Mouse (Mus musculus): ENCODE results near the gene Mcoln3. TPM values are rescaled to one million over a fixed set of nuclear protein-coding genes. Genes with fewer than 3 reads are reported as not detected.
A peak's percentile ranks its signal among the peaks of the same experiment; 100 is the strongest.

The Mcoln3 gene
- polyA plus RNA-seq, 1 experiment: not detected

DNA sequence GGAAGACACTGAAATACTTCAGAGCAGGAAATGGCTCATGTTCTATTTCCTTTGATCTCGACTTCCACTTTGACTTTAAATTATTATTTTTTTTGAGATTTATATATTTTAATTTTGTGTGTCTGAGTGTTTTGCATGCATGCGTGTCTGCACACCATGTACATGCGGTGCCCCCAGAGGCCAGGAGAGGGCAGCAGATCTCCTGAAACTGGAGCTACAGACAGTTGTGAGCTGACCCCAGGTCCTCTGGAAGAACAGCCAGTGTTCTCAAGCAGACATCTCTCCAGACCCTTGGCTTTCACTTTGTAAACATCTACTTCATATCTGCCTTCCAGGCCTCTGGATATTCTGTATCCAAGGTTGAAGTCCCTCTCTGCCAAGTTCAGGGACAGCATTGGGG, 63.7 kb downstream of the Mcoln3 start:
- no peak overlapping the region for H3K4me3 ChIP-seq
- H3K79me2 ChIP-seq (ENCODE audit: control insufficient read depth, insufficient read depth): no peaks in the 10 kb centered on the region
- TF ChIP-seq E2F4 (IDR thresholded peaks at IDR 0.05; ENCODE audit: insufficient read depth) (no peak), POLR2AphosphoS2 (IDR thresholded peaks at IDR 0.05; ENCODE audit: insufficient read length, low read depth) (no peak), TCF3 (IDR thresholded peaks at IDR 0.05; ENCODE audit: insufficient read length, low read depth) (no peak), MYOG (IDR thresholded peaks at IDR 0.05; ENCODE audit: control insufficient read depth in 1 of 3, insufficient read depth in 1 of 3, insufficient read length in 2 of 3, low read depth in 2 of 3) (no peak), USF1 (IDR thresholded peaks at IDR 0.05; ENCODE audit: low read depth) (no peak), MAX (IDR thresholded peaks at IDR 0.05; ENCODE audit: low read depth) (no peak), REST (IDR thresholded peaks at IDR 0.05; ENCODE audit: insufficient read depth, insufficient read length) (no peak), TCF12 (IDR thresholded peaks at IDR 0.05; ENCODE audit: insufficient read depth, poor library complexity, severe bottlenecking) (no peak), MYOD1 (IDR thresholded peaks at IDR 0.05; ENCODE audit: control insufficient read depth in 1 of 3, insufficient read length in 2 of 3, low read depth in 2 of 3) (no peak), CEBPB (IDR thresholded peaks at IDR 0.05; ENCODE audit: insufficient read depth, poor library complexity, severe bottlenecking) (no peak), SRF (IDR thresholded peaks at IDR 0.05; ENCODE audit: control insufficient read depth, insufficient read length, low read depth) (no peak), POLR2A (IDR thresholded peaks at IDR 0.05; ENCODE audit: insufficient read length, low read depth) (no peak)
- H3K36me3 ChIP-seq (ENCODE audit: control insufficient read depth, insufficient read depth): no peaks in the 10 kb centered on the region
- H3K27me3 ChIP-seq (ENCODE audit: control insufficient read depth, insufficient read depth, insufficient read length): no peaks in the 10 kb centered on the region
- H3K4me2 ChIP-seq (ENCODE audit: low read depth): no peak overlapping the region
- no peak overlapping the region for H3ac ChIP-seq (ENCODE audit: control insufficient read depth, insufficient read length)

DNA sequence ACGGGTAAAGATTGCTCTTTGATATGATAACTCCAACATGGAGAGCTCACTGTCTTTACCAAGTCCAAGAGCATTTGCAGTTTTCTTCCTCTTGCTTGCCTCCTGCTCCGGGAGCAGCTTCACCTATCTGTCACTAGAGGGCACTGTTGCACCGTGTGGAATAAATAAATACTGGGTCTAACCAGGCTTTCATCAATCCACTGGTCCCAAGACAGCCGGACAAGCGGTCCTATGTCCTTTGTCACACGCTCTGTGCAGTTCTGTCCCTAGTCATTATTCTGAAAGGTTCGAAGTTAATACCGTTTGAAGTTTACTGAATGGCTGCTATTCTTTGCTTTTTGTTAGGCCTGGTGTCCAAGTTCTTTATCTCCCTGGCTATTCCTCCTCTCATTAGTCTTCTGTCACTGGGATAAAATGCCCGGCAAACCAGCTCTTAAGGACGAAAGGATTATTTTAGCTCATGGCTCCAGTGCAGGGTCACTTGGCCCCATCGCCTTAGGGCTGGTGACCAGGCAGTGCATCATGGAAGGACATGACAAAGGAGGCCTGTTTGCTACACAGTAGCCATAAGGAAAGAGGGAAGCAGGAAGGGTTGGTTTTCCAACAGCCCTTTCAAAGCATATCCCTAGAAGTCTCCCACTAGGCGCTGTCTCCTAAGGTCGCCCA, 67.9 kb downstream of the Mcoln3 start:
- H3K36me3 ChIP-seq (ENCODE audit: control insufficient read depth, insufficient read depth): no peaks in the 10 kb centered on the region
- H3K27me3 ChIP-seq (ENCODE audit: control insufficient read depth, insufficient read depth, insufficient read length): no peaks in the 10 kb centered on the region
- no peak overlapping the region for H3K4me3 ChIP-seq
- TF ChIP-seq TCF12 (IDR thresholded peaks at IDR 0.05; ENCODE audit: insufficient read depth, poor library complexity, severe bottlenecking) (no peak), POLR2A (IDR thresholded peaks at IDR 0.05; ENCODE audit: insufficient read length, low read depth) (no peak), MYOG (IDR thresholded peaks at IDR 0.05; ENCODE audit: control insufficient read depth in 1 of 3, insufficient read depth in 1 of 3, insufficient read length in 2 of 3, low read depth in 2 of 3) (no peak), SRF (IDR thresholded peaks at IDR 0.05; ENCODE audit: control insufficient read depth, insufficient read length, low read depth) (no peak), MAX (IDR thresholded peaks at IDR 0.05; ENCODE audit: low read depth) (no peak), POLR2AphosphoS2 (IDR thresholded peaks at IDR 0.05; ENCODE audit: insufficient read length, low read depth) (no peak), TCF3 (IDR thresholded peaks at IDR 0.05; ENCODE audit: insufficient read length, low read depth) (no peak), MYOD1 (IDR thresholded peaks at IDR 0.05; ENCODE audit: control insufficient read depth in 1 of 3, insufficient read length in 2 of 3, low read depth in 2 of 3) (no peak), REST (IDR thresholded peaks at IDR 0.05; ENCODE audit: insufficient read depth, insufficient read length) (no peak), CEBPB (IDR thresholded peaks at IDR 0.05; ENCODE audit: insufficient read depth, poor library complexity, severe bottlenecking) (no peak), USF1 (IDR thresholded peaks at IDR 0.05; ENCODE audit: low read depth) (no peak), E2F4 (IDR thresholded peaks at IDR 0.05; ENCODE audit: insufficient read depth) (no peak)
- no peaks in the 10 kb centered on the region for H3K79me2 ChIP-seq (ENCODE audit: control insufficient read depth, insufficient read depth)
- peak overlapping the region; percentile 3 for H3K4me2 ChIP-seq (ENCODE audit: low read depth)
- H3ac ChIP-seq (ENCODE audit: control insufficient read depth, insufficient read length): no peak overlapping the region

DNA sequence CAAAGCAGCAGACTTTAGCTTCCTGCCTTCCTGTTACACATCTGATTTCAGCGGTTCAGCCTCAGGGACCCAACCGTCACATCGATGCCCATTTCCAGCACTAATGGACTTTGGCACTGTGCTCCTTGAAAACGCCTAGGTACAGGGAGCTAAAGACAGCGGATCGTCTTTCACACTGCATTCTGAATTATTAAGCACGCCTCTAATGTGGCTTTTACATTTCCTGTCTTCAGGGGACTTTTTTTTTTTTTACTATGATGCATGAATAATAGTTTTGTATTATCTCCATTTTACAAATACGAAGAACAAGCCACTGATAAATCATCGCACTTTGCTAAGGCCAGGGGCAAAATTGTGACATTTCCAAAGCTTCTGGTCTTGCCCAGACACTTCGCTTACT, 68.8 kb downstream of the Mcoln3 start:
- H3K79me2 ChIP-seq (ENCODE audit: control insufficient read depth, insufficient read depth): no peaks in the 10 kb centered on the region
- H3ac ChIP-seq (ENCODE audit: control insufficient read depth, insufficient read length): no peak overlapping the region
- no peaks in the 10 kb centered on the region for H3K27me3 ChIP-seq (ENCODE audit: control insufficient read depth, insufficient read depth, insufficient read length)
- H3K4me2 ChIP-seq (ENCODE audit: low read depth): no peak overlapping the region
- no peaks in the 10 kb centered on the region for H3K36me3 ChIP-seq (ENCODE audit: control insufficient read depth, insufficient read depth)
- TF ChIP-seq CEBPB (IDR thresholded peaks at IDR 0.05; ENCODE audit: insufficient read depth, poor library complexity, severe bottlenecking) (no peak), MAX (IDR thresholded peaks at IDR 0.05; ENCODE audit: low read depth) (no peak), USF1 (IDR thresholded peaks at IDR 0.05; ENCODE audit: low read depth) (no peak), TCF3 (IDR thresholded peaks at IDR 0.05; ENCODE audit: insufficient read length, low read depth) (no peak), E2F4 (IDR thresholded peaks at IDR 0.05; ENCODE audit: insufficient read depth) (no peak), MYOG (IDR thresholded peaks at IDR 0.05; ENCODE audit: control insufficient read depth in 1 of 3, insufficient read depth in 1 of 3, insufficient read length in 2 of 3, low read depth in 2 of 3) (no peak), POLR2AphosphoS2 (IDR thresholded peaks at IDR 0.05; ENCODE audit: insufficient read length, low read depth) (no peak), POLR2A (IDR thresholded peaks at IDR 0.05; ENCODE audit: insufficient read length, low read depth) (no peak), REST (IDR thresholded peaks at IDR 0.05; ENCODE audit: insufficient read depth, insufficient read length) (no peak), SRF (IDR thresholded peaks at IDR 0.05; ENCODE audit: control insufficient read depth, insufficient read length, low read depth) (no peak), MYOD1 (IDR thresholded peaks at IDR 0.05; ENCODE audit: control insufficient read depth in 1 of 3, insufficient read length in 2 of 3, low read depth in 2 of 3) (no peak), TCF12 (IDR thresholded peaks at IDR 0.05; ENCODE audit: insufficient read depth, poor library complexity, severe bottlenecking) (no peak)
- no peak overlapping the region for H3K4me3 ChIP-seq

DNA sequence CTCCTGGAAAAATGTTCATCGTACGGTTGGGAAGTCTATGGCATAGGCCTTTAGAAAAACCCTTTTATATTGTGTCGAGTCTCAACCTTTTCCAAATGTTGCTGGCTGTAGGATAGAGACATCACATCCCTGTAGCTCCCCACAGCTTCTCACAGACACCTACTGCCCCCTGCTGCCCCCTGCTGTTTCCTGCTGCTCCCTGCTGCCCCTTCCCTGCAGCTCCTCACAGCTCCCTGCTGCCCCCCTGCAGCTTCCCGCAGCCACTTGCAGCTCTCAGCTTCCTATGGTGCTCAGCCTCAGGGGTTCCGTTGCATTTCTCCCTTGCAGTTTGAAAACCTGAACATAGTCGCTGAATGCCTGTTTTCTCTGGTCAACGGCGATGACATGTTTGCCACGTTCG, 72.7 kb downstream of the Mcoln3 start:
- Histone ChIP-seq H3K4me2 (ENCODE audit: low read depth) (no peak overlapping the region), H3K79me2 (ENCODE audit: control insufficient read depth, insufficient read depth) (no peaks in the 10 kb centered on the region), H3K27me3 (ENCODE audit: control insufficient read depth, insufficient read depth, insufficient read length) (no peaks in the 10 kb centered on the region), H3ac (ENCODE audit: control insufficient read depth, insufficient read length) (no peak overlapping the region), H3K36me3 (ENCODE audit: control insufficient read depth, insufficient read depth) (no peaks in the 10 kb centered on the region), H3K4me3 (no peak overlapping the region)
- TF ChIP-seq CEBPB (IDR thresholded peaks at IDR 0.05; ENCODE audit: insufficient read depth, poor library complexity, severe bottlenecking) (no peak), SRF (IDR thresholded peaks at IDR 0.05; ENCODE audit: control insufficient read depth, insufficient read length, low read depth) (no peak), MAX (IDR thresholded peaks at IDR 0.05; ENCODE audit: low read depth) (no peak), E2F4 (IDR thresholded peaks at IDR 0.05; ENCODE audit: insufficient read depth) (no peak), MYOG (IDR thresholded peaks at IDR 0.05; ENCODE audit: control insufficient read depth in 1 of 3, insufficient read depth in 1 of 3, insufficient read length in 2 of 3, low read depth in 2 of 3) (no peak), POLR2A (IDR thresholded peaks at IDR 0.05; ENCODE audit: insufficient read length, low read depth) (no peak), TCF12 (IDR thresholded peaks at IDR 0.05; ENCODE audit: insufficient read depth, poor library complexity, severe bottlenecking) (no peak), REST (IDR thresholded peaks at IDR 0.05; ENCODE audit: insufficient read depth, insufficient read length) (no peak), MYOD1 (IDR thresholded peaks at IDR 0.05; ENCODE audit: control insufficient read depth in 1 of 3, insufficient read length in 2 of 3, low read depth in 2 of 3) (no peak), POLR2AphosphoS2 (IDR thresholded peaks at IDR 0.05; ENCODE audit: insufficient read length, low read depth) (no peak), TCF3 (IDR thresholded peaks at IDR 0.05; ENCODE audit: insufficient read length, low read depth) (no peak), USF1 (IDR thresholded peaks at IDR 0.05; ENCODE audit: low read depth) (no peak)

Other genes with a start within 250 kb of the Mcoln3 start
- 25.9 TPM for gene Bcl10, start 194.6 kb upstream of the Mcoln3 start, polyA plus RNA-seq (2012; fragmentation: generic; extraction: Trizol)
- gene 2410004B18Rik, start 179.4 kb upstream of the Mcoln3 start, polyA plus RNA-seq (2012; fragmentation: generic; extraction: Trizol): 18.7 TPM
- gene Syde2, start 129.6 kb upstream of the Mcoln3 start, polyA plus RNA-seq (2012; fragmentation: generic; extraction: Trizol): 0.73 TPM
- 0.10 TPM for gene Wdr63, start 9.3 kb upstream of the Mcoln3 start, polyA plus RNA-seq (2012; fragmentation: generic; extraction: Trizol)
- gene Mcoln2, start 32.4 kb downstream of the Mcoln3 start, polyA plus RNA-seq (2012; fragmentation: generic; extraction: Trizol): not detected
- gene Lpar3, start 103.5 kb downstream of the Mcoln3 start, polyA plus RNA-seq (2012; fragmentation: generic; extraction: Trizol): 0.22 TPM